Mouse (Mus musculus) stomach, embryonic 15.5 days (tissue): Measurements from ENCODE around the gene Gm28048. TPM values are rescaled to one million over a fixed set of nuclear protein-coding genes. Genes with fewer than 3 reads are reported as not detected.

ENCODE experiments used
- ATAC-seq: fragments of 200-750 bp; cut with Nextera tagmentation; 2 replicates; pipeline ENCODE4 v1.8.0; 2017; ENCODE audit warnings: low read depth, moderate number of reproducible peaks, moderate TSS enrichment; ENCODE audit not compliant: insufficient read depth, low FRiP score
- H3K27ac ChIP-seq: fragments of 300-500 bp; sonication (generic); 2 replicates; pipeline ENCODE4 v1.5.1; 2015; ENCODE audit warnings: mild to moderate bottlenecking, inconsistent platforms
- H3K27me3 ChIP-seq: fragments of 300-500 bp; sonication (generic); replicated peaks from 2 replicates; pipeline ENCODE4 v1.6.1; 2015; ENCODE audit warnings: inconsistent platforms
- H3K36me3 ChIP-seq: fragments of 300-500 bp; sonication (generic); 2 replicates; pipeline ENCODE4 v1.6.1; 2015; ENCODE audit warnings: inconsistent platforms
- H3K4me1 ChIP-seq: fragments of 300-500 bp; sonication (generic); 2 replicates; pipeline ENCODE4 v1.6.1; 2015; ENCODE audit warnings: inconsistent platforms
- H3K4me2 ChIP-seq: fragments of 300-500 bp; sonication (generic); 2 replicates; pipeline ENCODE4 v1.6.1; 2015; ENCODE audit warnings: mild to moderate bottlenecking, inconsistent platforms
- H3K4me3 ChIP-seq: fragments of 300-500 bp; sonication (generic); replicated peaks from 2 replicates; pipeline ENCODE4 v1.5.1; 2015; ENCODE audit warnings: inconsistent platforms
- H3K9ac ChIP-seq: fragments of 300-500 bp; sonication (generic); 2 replicates; pipeline ENCODE4 v1.6.1; 2015; ENCODE audit warnings: inconsistent platforms
- H3K9me3 ChIP-seq: fragments of 300-500 bp; sonication (generic); 2 replicates; pipeline ENCODE4 v1.6.1; 2016; ENCODE audit warnings: inconsistent platforms
- WGBS: fragments of 180-500 bp; shearing (Covaris S2); methylation state at CpG from one replicate; pipeline ENCODE4 v1.1.7; 2015; 5-methylcytosine and 5-hydroxymethylcytosine counted together
- polyA plus RNA-seq: library from polyadenylated mRNA; unstranded; fragments of >200 nt; fragmentation: Nextera tagmentation; extraction: Ambion mirVana; gene quantifications from 2 replicates; pipeline ENCODE4 v1.2.1, GENCODE M21; 2015

Gm28048 gene
- polyA plus RNA-seq, 1 experiment from 2014 or later, result 12.1 TPM

DNA sequence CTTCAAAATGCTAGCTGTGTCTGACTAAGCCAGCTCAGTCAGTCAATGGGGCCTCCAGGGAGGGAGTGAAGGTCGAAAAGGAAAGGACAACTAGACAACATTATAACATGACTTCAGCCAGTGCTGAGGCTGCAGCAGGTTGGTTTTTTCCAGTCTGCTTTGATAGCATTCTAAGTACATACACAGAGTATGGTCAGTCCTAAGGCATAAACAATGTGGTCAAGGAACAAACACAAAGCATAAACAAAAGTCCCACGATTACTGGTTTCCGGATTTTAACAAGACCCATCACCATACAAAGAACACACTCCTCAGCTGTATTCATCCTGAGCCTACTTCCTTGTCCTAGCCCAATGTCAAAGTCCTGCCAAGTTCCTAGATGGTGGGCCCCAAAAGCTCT, 3.6 kb upstream of the Gm28048 start:
- Histone ChIP-seq H3K4me2 (no peak overlapping the region), H3K36me3 (no peaks in the 10 kb centered on the region), H3K4me1 (peaks cover 8% of the 10 kb centered on the region), H3K27ac (no peak overlapping the region), H3K9ac (no peak overlapping the region), H3K4me3 (no peak overlapping the region), H3K9me3 (no peaks in the 10 kb centered on the region), H3K27me3 (no peaks in the 10 kb centered on the region)
- no peak for ATAC-seq
- 65% methylated on average over 3 of the region's 3 CpGs for WGBS

DNA sequence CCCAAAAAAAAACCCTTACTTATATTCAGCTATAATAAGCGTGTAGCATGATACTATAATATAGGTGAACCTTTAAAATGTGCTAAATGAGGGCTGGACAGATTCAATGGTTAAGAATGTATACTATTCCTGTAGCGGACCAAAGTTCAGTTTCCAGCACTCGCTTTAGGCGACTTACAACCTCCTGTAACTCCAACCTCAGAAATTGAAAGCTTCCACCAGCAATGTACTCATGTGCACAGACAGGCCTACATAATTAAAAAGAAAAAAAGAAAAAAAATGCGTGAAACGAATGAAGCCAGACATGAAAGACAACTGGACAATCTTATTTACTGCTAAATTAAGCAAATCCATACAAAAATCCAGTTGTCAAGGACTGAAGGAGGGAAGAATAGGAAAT, 956 bp upstream of the Gm28048 start:
- H3K27ac ChIP-seq, result no peak overlapping the region

GRCm38 (mm10) chr11:22981543-22981950, 343 bp downstream of the Gm28048 start:
- Histone ChIP-seq H3K9me3 (no peaks in the 10 kb centered on the region), H3K4me2 (peak overlapping the region; percentile 78), H3K27ac (peak overlapping the region; percentile 99), H3K4me3 (peak overlapping the region; percentile 85), H3K4me1 (peaks cover 9% of the 10 kb centered on the region), H3K9ac (peak overlapping the region; percentile 63), H3K36me3 (0 out of 2 replicates have a peak, but pooled peaks cover 4% of the 10 kb centered on the region), H3K27me3 (no peaks in the 10 kb centered on the region)
- peak; percentile 10; the same call in 1 of the 2 replicates for ATAC-seq
- WGBS, result 2% methylated on average over 12 of the region's 12 CpGs

More for the DNA sequence above, 956 bp upstream of the Gm28048 start:
- H3K4me3 ChIP-seq, result no peak overlapping the region
- 76% methylated on average over 6 of the region's 6 CpGs for WGBS
- no peak overlapping the region for H3K9ac ChIP-seq
- no peaks in the 10 kb centered on the region for H3K36me3 ChIP-seq
- no peaks in the 10 kb centered on the region for H3K9me3 ChIP-seq
- peaks cover 9% of the 10 kb centered on the region for H3K4me1 ChIP-seq
- H3K27me3 ChIP-seq, result no peaks in the 10 kb centered on the region
- no peak overlapping the region for H3K4me2 ChIP-seq
- ATAC-seq, result no peak

GRCm38 (mm10) chr11:22981041-22981440, 849 bp downstream of the Gm28048 start:
- peak overlapping the region; percentile 85 for H3K4me3 ChIP-seq
- H3K9ac ChIP-seq, result peak overlapping the region; percentile 63; the same call in 1 of the 2 replicates
- H3K27me3 ChIP-seq, result no peaks in the 10 kb centered on the region
- ATAC-seq, result no peak
- peaks cover 9% of the 10 kb centered on the region for H3K4me1 ChIP-seq
- no peak overlapping the region; the same call in 1 of the 2 replicates for H3K27ac ChIP-seq
- H3K36me3 ChIP-seq, result 0 out of 2 replicates have a peak, but pooled peaks cover 4% of the 10 kb centered on the region
- no peaks in the 10 kb centered on the region for H3K9me3 ChIP-seq
- 42% methylated on average over 4 of the region's 4 CpGs for WGBS
- H3K4me2 ChIP-seq, result peak overlapping the region; percentile 78

DNA sequence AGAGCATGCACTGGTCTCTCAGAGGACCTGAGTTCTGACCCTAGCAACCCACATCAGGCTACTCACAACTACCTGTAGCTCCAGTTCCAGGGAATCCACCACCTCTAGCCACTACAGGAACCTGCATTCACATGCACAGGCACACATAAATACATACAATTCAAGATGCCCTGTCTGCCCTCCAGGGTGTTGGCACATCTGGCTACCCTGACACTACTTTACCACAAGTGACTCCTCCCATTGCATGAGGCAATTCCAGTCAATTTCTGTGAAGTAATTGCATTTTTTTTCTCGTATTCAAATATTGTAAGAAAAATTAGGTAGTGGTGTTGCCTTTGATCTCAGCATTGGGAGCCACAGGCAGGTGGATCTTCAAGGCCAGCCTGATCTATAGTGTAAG, 2.7 kb downstream of the Gm28048 start:
- no peak overlapping the region for H3K9ac ChIP-seq
- whole genome bisulfite sequencing, result 73% methylated on average over 1 of the region's 1 CpGs
- H3K9me3 ChIP-seq, result no peaks in the 10 kb centered on the region
- no peaks in the 10 kb centered on the region for H3K27me3 ChIP-seq
- H3K4me2 ChIP-seq, result no peak overlapping the region
- ATAC-seq, result no peak
- 0 out of 2 replicates have a peak, but pooled peaks cover 4% of the 10 kb centered on the region for H3K36me3 ChIP-seq
- H3K4me1 ChIP-seq, result peaks cover 13% of the 10 kb centered on the region
- no peak overlapping the region for H3K27ac ChIP-seq
- no peak overlapping the region for H3K4me3 ChIP-seq

- Histone ChIP-seq H3K27ac (no peak overlapping the region), H3K9me3 (no peaks in the 10 kb centered on the region), H3K4me1 (peaks cover 16% of the 10 kb centered on the region), H3K4me3 (no peak overlapping the region), H3K4me2 (no peak overlapping the region), H3K9ac (no peak overlapping the region), H3K36me3 (peaks cover 7% of the 10 kb centered on the region; the same call in 1 of the 2 replicates), H3K27me3 (no peaks in the 10 kb centered on the region)
- ATAC-seq, result no peak
- WGBS, result 52% methylated on average over 1 of the region's 1 CpGs
Observed at GRCm38 (mm10) chr11:22978711-22979110, 3.2 kb downstream of the Gm28048 start.

DNA sequence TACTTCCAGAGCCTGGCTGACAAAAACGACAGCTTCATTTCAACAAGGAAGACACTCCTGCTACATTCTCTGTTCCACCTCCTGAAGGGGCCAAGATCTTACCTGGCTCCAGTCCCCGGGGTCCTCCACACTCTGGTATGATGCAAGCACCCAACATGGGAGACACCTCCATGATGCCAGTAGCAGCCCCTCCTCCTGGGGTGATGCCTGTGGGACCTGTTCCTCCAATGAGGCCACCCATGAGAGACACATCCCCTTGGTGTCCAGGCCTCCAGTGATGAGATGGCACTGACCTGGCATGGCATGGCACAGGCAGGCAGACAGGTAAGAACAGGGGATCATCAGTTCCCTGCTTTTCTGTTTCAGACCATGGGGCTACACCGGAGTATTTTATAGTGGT, 3.7 kb downstream of the Gm28048 start:
- WGBS, result 84% methylated on average over 3 of the region's 3 CpGs
- ATAC-seq, result no peak

DNA sequence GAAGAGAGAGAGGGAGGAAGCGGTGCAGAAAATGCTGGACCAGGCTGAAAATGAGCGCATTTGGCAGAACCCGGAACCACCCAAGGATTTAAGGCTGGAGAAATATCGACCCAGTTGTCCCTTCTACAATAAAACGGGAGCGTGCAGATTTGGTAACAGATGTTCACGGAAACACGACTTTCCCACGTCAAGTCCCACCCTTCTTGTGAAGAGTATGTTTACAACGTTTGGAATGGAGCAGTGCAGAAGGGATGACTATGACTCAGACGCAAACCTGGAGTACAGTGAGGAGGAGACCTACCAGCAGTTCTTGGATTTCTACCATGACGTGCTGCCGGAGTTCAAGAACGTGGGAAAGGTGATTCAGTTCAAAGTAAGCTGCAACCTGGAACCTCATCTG, 8.3 kb downstream of the Gm28048 start:
- ATAC-seq, result no peak
- Histone ChIP-seq H3K4me2 (peak overlapping the region; percentile 60), H3K4me1 (0 out of 2 replicates have a peak, but pooled peaks cover 7% of the 10 kb centered on the region), H3K27ac (peak overlapping the region; percentile 79), H3K4me3 (peak overlapping the region; percentile 55), H3K9me3 (no peaks in the 10 kb centered on the region), H3K36me3 (peaks cover 13% of the 10 kb centered on the region; the same call in 1 of the 2 replicates), H3K9ac (no peak overlapping the region), H3K27me3 (no peaks in the 10 kb centered on the region)
- WGBS, result 38% methylated on average over 14 of the region's 14 CpGs

More for the DNA sequence above, 3.7 kb downstream of the Gm28048 start:
- H3K4me3 ChIP-seq, result no peak overlapping the region
- no peak overlapping the region for H3K4me2 ChIP-seq
- H3K9ac ChIP-seq, result no peak overlapping the region
- H3K36me3 ChIP-seq, result peaks cover 7% of the 10 kb centered on the region; the same call in 1 of the 2 replicates
- no peaks in the 10 kb centered on the region for H3K27me3 ChIP-seq
- no peak overlapping the region for H3K27ac ChIP-seq
- no peaks in the 10 kb centered on the region for H3K9me3 ChIP-seq
- peaks cover 16% of the 10 kb centered on the region for H3K4me1 ChIP-seq

DNA sequence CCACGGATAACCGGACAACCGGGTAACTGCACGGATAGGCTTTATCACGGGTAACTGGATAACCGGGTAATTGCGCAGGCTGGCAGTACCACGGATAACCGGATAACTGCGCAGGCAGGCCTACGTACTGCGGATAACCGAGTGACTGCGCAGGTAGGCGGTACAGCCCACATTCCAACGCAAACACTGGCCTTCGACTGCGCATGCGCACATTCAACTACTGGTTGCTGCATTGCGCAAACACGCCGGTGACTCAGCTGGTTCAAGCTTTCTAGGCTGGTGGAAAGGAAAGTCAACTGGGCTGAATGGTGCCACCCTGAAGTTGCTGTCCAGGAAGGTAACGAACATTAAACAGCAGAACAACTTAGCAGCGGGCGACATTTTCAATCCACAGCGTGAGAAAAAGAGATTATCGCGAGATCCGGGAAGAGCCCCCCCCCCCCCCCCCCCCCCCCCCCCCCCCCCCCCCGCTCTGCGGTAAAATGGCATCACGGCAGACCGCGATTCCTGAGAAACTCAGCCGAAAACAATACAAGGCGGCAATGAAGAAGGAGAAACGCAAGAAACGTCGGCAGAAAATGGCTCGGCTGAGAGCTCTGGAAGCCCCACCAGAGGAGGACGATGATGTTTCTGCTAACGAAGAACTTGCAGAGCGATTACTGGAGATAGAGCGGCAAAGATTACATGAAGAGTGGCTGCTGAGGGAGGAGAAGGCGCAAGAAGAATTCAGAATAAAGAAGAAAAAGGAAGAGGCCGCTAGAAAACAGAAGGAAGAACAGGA, 9.0 kb downstream of the Gm28048 start:
- Histone ChIP-seq H3K9me3 (no peaks in the 10 kb centered on the region), H3K4me1 (0 out of 2 replicates have a peak, but pooled peaks cover 7% of the 10 kb centered on the region), H3K27ac (peak overlapping the region; percentile 79), H3K36me3 (peaks cover 13% of the 10 kb centered on the region; the same call in 1 of the 2 replicates), H3K4me3 (peak overlapping the region; percentile 55), H3K9ac (peak overlapping the region; percentile 19; the same call in 1 of the 2 replicates), H3K27me3 (no peaks in the 10 kb centered on the region), H3K4me2 (peak overlapping the region; percentile 64)
- WGBS, result 41% methylated on average over 41 of the region's 46 CpGs
- ATAC-seq, result peak; percentile 75

DNA sequence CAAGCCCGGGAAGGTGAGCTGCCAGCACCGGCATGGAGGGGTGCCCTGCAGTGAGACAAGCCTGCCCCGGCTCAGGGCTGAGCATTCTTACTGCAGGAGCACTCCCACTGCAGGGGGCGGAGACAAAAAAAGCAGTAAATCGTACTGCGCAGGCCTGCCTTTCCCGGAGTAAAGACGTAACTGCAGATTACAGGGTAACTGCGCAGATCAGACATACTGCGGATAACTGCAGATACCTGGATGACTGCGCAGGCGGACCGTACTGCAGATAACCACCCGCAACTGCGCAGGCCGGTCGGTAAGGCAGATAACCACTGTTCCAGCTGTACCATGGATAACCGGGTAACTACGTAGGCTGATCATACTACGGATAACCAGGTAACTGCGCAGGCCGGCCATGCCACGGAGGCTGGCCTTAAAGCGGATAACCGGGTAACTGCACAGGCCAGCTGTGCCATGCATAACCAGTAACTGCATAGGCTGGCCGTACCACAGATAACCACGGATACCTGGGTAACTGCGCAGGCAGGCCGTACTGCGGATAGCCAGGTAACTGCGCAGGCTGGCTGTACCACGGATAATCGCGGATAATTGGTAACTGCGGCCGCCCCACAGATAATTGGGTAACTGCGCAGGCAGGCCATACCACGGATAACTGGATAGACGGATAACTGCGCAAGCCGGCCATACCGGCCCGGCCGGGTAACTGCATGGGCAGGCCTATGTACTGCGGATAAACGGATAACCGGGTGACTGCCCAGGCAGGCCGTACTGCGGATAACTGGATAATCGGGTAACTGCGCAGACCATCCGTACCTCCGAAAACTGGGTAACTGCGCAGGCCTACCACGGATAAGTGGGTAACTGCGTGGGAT, 9.8 kb downstream of the Gm28048 start, which contains the start of gene Zrsr1:
Gene Zrsr1, plus strand, starts transcription at position 171 of the 875 bp plus-strand sequence.
- peak; percentile 89 for ATAC-seq
- Histone ChIP-seq H3K36me3 (peaks cover 9% of the 10 kb centered on the region; the same call in 1 of the 2 replicates), H3K27ac (peak within 1 kb of the TSS; percentile 71), H3K9ac (peak within 1 kb of the TSS; percentile 19; the same call in 1 of the 2 replicates), H3K9me3 (no peaks in the 10 kb centered on the region), H3K27me3 (no peaks in the 10 kb centered on the region), H3K4me3 (peak within 1 kb of the TSS; percentile 55), H3K4me1 (0 out of 2 replicates have a peak, but pooled peaks cover 7% of the 10 kb centered on the region), H3K4me2 (peak within 1 kb of the TSS; percentile 64)
- 48% methylated on average over 56 of the region's 56 CpGs for WGBS

DNA sequence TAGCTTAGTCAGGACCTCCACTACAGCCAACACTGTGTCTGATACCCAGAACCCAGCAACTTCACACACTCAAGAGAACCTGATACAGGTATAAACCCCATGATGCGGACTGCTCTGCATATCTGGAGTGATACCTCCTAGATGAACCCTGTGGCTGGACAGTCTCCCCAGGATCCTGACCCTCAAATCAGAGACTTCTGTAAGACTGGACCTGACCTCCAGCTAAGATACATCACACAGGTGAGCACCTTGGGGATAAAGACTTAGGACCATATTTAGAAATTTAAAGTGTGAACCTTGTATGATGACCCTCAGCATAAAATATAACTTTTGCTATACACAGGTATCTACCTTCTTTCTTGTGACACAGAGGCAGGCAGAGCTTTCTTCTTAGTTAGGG, 11.3 kb downstream of the Gm28048 start:
- H3K27ac ChIP-seq, result no peak overlapping the region
- no peaks in the 10 kb centered on the region for H3K9me3 ChIP-seq
- H3K4me2 ChIP-seq, result no peak overlapping the region
- no peak overlapping the region for H3K9ac ChIP-seq
- ATAC-seq, result no peak
- peaks cover 17% of the 10 kb centered on the region; the same call in 1 of the 2 replicates for H3K36me3 ChIP-seq
- H3K4me1 ChIP-seq, result 0 out of 2 replicates have a peak, but pooled peaks cover 6% of the 10 kb centered on the region
- H3K27me3 ChIP-seq, result no peaks in the 10 kb centered on the region
- 100% methylated on average over 1 of the region's 1 CpGs for WGBS
- H3K4me3 ChIP-seq, result no peak overlapping the region
